Mouse (Mus musculus) ES-Bruce4 (cell line): ENCODE measurements at regions not wholly inside any gene's neighbourhood (a gene's known extent, or its start where the extent isn't known, plus 50 kb on each side); places are given as distances from the start of the nearest gene placed in this dataset.

ENCODE experiments used
- H3K27ac ChIP-seq: 2 replicates; pipeline ENCODE4 v1.5.1; 2012; ENCODE audit warnings: low read length, inconsistent platforms; ENCODE audit not compliant: insufficient read depth
- H3K27me3 ChIP-seq: 2 replicates; pipeline ENCODE4 v1.6.1; 2012; ENCODE audit warnings: mild to moderate bottlenecking, low read length, inconsistent platforms; ENCODE audit not compliant: control insufficient read depth, poor library complexity, insufficient read depth, severe bottlenecking
- H3K36me3 ChIP-seq: 2 replicates; pipeline ENCODE4 v1.6.1; 2012; ENCODE audit warnings: inconsistent platforms, mild to moderate bottlenecking, low read length, moderate library complexity; ENCODE audit not compliant: control insufficient read depth, poor library complexity, insufficient read depth, severe bottlenecking
- H3K4me1 ChIP-seq: one replicate; pipeline ENCODE4 v1.8.1; 2011; ENCODE audit warnings: low read length; ENCODE audit not compliant: control insufficient read depth, insufficient read depth
- H3K4me3 ChIP-seq: 2 replicates; pipeline ENCODE4 v1.5.1; 2011; ENCODE audit warnings: low read depth, mild to moderate bottlenecking, low read length
- H3K9ac ChIP-seq: 2 replicates; pipeline ENCODE4 v1.6.1; 2012; ENCODE audit warnings: low read depth, mild to moderate bottlenecking, inconsistent platforms; ENCODE audit not compliant: poor library complexity, severe bottlenecking
- H3K9me3 ChIP-seq: replicated peaks from 2 replicates; pipeline ENCODE4 v1.6.1; 2012; ENCODE audit warnings: mild to moderate bottlenecking, low read length, inconsistent platforms; ENCODE audit not compliant: control insufficient read depth, poor library complexity, insufficient read depth, severe bottlenecking
- CTCF ChIP-seq: IDR thresholded peaks from one replicate; pipeline ENCODE4 v1.8.1; 2011; ENCODE audit warnings: low read depth, low read length
- EP300 ChIP-seq: IDR thresholded peaks from 2 replicates; pipeline ENCODE4 v1.6.1; 2011; ENCODE audit warnings: low read depth, low read length; ENCODE audit not compliant: insufficient read depth
- POLR2A ChIP-seq: IDR thresholded peaks from one replicate; pipeline ENCODE4 v1.8.1; 2011; ENCODE audit warnings: low read length; ENCODE audit not compliant: insufficient read depth

GRCm38 (mm10) chr11:7815750-7816149 is 602.0 kb upstream of the Igfbp3 start:
- Histone ChIP-seq H3K36me3 (no peaks in the 10 kb centered on the region), H3K4me1 (no peaks in the 10 kb centered on the region), H3K9ac (no peak overlapping the region), H3K27me3 (no peaks in the 10 kb centered on the region), H3K4me3 (no peak overlapping the region), H3K27ac (no peak overlapping the region), H3K9me3 (0 out of 2 replicates have a peak, but pooled peaks cover 8% of the 10 kb centered on the region)
- TF ChIP-seq EP300 (no peak), CTCF (no peak), POLR2A (no peak)

GRCm38 (mm10) chr11:7814556-7814955 is 600.8 kb upstream of the Igfbp3 start:
- H3K4me1 ChIP-seq: no peaks in the 10 kb centered on the region
- H3K9ac ChIP-seq: no peak overlapping the region
- no peak overlapping the region for H3K27ac ChIP-seq
- TF ChIP-seq CTCF (no peak), EP300 (no peak), POLR2A (no peak)
- H3K4me3 ChIP-seq: no peak overlapping the region
- no peaks in the 10 kb centered on the region for H3K36me3 ChIP-seq
- H3K9me3 ChIP-seq: 0 out of 2 replicates have a peak, but pooled peaks cover 8% of the 10 kb centered on the region
- H3K27me3 ChIP-seq: no peaks in the 10 kb centered on the region

GRCm38 (mm10) chr11:7812436-7812835 is 598.7 kb upstream of the Igfbp3 start:
- TF ChIP-seq EP300: no peak
- no peak for TF ChIP-seq POLR2A
- no peak for TF ChIP-seq CTCF
- Histone ChIP-seq H3K4me1 (no peaks in the 10 kb centered on the region), H3K27me3 (no peaks in the 10 kb centered on the region), H3K4me3 (no peak overlapping the region), H3K27ac (no peak overlapping the region), H3K9me3 (0 out of 2 replicates have a peak, but pooled peaks cover 8% of the 10 kb centered on the region), H3K9ac (no peak overlapping the region), H3K36me3 (no peaks in the 10 kb centered on the region)

- Histone ChIP-seq H3K9ac (no peak overlapping the region), H3K4me1 (no peaks in the 10 kb centered on the region), H3K9me3 (0 out of 2 replicates have a peak, but pooled peaks cover 8% of the 10 kb centered on the region), H3K36me3 (no peaks in the 10 kb centered on the region), H3K4me3 (no peak overlapping the region), H3K27me3 (no peaks in the 10 kb centered on the region), H3K27ac (no peak overlapping the region)
- TF ChIP-seq EP300 (no peak), CTCF (no peak), POLR2A (no peak)
These were observed 596.0 kb upstream of the Igfbp3 start for GRCm38 (mm10) chr11:7809741-7810140.

- no peak for TF ChIP-seq EP300
- TF ChIP-seq CTCF: no peak
- TF ChIP-seq POLR2A: no peak
- no peak overlapping the region for H3K4me3 ChIP-seq
- no peak overlapping the region for H3K27ac ChIP-seq
- H3K27me3 ChIP-seq: no peaks in the 10 kb centered on the region
- H3K9ac ChIP-seq: no peak overlapping the region
- no peaks in the 10 kb centered on the region for H3K36me3 ChIP-seq
- peaks cover 10% of the 10 kb centered on the region; the same call in 1 of the 2 replicates for H3K9me3 ChIP-seq
- no peaks in the 10 kb centered on the region for H3K4me1 ChIP-seq
These were observed 582.6 kb upstream of the Igfbp3 start for GRCm38 (mm10) chr11:7796373-7796772.

GRCm38 (mm10) chr11:7794206-7794605 is 580.5 kb upstream of the Igfbp3 start:
- H3K36me3 ChIP-seq: no peaks in the 10 kb centered on the region
- H3K9me3 ChIP-seq: peaks cover 10% of the 10 kb centered on the region; the same call in 1 of the 2 replicates
- no peaks in the 10 kb centered on the region for H3K27me3 ChIP-seq
- no peak for TF ChIP-seq POLR2A
- no peak for TF ChIP-seq CTCF
- no peak for TF ChIP-seq EP300
- H3K27ac ChIP-seq: no peak overlapping the region
- no peaks in the 10 kb centered on the region for H3K4me1 ChIP-seq
- no peak overlapping the region for H3K9ac ChIP-seq
- H3K4me3 ChIP-seq: no peak overlapping the region
